Mouse (Mus musculus): ENCODE results near the gene D3Ertd254e.
"Not testable (repeated sequence)": the region's sequence is repeated elsewhere in the genome, so short reads cannot be mapped to it uniquely, and the experiment has no call there.

D3Ertd254e gene

DNA sequence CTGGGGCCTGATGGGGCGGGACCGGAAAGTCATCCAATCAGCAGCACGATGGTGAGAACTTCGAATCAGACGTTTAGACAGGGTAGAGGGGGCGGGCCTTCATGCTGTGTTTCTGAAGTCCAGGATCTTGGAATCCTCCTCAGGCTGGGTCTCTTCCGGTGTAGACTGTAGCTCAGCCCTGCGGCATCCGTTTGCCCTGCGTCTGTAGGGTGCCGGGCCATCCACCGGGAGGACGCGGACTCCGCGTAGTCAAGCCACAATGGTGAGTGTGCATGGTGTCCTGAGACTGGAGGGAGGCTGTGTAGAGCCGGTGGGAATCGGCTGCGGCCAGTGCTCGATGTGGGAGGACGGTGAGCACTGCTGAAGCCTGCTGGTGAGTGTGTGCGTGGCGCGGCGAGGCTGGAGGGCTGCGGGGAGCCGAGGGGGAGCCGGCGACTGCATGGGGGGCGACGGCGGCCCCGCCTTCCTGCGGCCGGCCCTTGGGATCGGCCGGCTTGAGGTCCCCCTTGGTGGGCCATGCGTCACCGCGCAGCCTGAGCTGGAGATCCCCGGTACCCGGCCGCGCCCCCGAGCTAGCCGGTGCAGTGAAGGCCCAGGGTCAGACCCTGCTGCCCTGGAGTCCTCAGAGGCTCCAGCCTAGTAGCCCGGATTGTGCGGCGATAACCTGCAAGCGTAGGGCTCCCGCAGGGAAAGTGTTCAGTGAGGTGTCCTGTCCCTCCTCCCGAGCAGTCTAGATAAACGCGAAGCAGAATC is at the start of gene D3Ertd254e:
Gene D3Ertd254e (plus strand): TSS at position 84 of the 753 bp plus-strand sequence.
- DNase-seq (ENCODE audit: low spot score): peak; percentile 97

- no peak for DNase-seq (ENCODE audit: low spot score)
Observed at GRCm38 (mm10) chr3:36116076-36116475, 34.7 kb upstream of the D3Ertd254e start.

- no peak for DNase-seq (ENCODE audit: low spot score)
Observed at GRCm38 (mm10) chr3:36119684-36120548, 30.9 kb upstream of the D3Ertd254e start.

DNA sequence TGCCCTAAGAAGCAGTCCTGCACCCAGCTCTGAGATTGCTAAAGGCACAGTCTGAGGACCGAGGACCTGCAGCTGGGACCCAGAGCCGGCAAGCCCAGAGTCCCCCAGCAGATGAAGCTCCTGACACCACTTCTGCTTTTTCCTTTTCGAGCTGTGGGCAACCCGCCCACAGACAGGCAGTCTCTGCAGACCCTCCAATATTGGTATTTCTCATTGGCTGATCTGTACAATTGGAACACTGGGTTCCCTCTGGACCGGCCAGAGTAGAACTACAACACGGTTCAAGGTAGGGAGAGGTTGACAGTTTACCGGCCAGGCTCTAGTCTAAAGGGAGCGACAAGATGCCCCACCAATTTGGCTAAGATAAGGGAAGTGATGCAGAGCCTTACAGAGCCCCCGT is 24.6 kb upstream of the D3Ertd254e start:
- DNase-seq (ENCODE audit: low spot score): not testable (repeated sequence)

DNA sequence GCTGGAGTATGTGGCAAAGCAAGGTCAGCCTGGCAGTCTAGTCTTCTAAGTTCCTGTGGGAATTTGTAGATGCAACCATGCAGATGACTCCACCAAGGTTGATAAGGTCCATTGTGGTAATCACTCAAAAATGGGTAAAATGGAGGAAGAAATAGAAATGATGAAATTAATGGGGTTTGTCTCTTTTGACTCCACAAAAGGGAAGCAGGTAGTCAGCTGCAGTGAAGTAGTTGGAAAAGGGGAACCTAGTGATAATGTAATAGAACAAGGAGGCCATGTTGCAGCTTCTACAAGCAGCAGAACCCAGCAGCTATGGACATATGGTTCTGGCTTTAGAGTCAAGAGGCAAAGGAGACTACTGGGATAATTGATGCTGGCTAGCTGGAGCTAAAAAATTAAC is 14.7 kb upstream of the D3Ertd254e start:
- no peak for DNase-seq (ENCODE audit: low spot score)

DNA sequence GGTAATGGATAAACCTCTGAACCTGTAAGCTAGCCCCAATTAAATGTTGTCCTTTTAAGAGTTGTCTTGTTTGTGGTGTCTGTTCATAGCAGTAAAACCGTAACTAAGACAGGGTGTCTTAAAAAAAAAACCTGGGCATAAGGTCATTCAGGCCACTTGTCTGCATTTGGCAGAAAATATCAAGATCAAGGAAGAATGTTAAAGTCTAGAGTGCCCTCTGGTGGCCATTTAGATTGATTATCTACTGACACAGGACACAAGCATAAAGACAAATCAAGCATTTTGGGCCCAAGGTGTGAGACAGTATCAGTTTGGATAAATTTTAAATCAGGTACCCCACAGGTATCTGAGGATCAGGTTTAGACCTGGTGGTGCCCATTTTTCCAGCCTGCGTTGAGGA is 13.3 kb upstream of the D3Ertd254e start:
- DNase-seq (ENCODE audit: low spot score): peak; percentile 74

DNA sequence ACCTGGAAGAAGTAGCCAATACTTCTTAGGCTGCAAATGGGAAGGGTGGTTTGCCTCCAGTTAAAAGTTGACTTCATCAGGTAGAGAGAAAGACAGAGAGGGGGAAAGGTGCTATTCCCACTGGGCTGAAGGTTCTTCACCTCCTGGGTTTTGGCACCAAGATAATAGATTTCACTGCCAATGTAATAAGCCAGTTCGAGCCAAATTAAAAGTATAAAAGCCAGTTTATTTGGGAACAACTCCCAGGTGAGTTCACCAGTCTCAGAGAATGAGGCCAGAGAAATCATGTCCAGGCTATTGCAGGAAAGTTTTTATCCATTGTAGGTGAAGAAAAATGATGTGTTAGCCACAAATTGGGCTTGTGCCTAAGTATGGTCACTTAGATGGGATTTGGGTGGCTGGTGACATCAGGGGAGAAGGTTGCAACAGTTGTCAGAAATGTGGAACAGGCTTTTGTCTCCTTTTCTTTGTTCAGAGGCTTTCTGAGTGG is 12.6 kb upstream of the D3Ertd254e start:
- DNase-seq (ENCODE audit: low spot score): no peak

- DNase-seq (ENCODE audit: low spot score): no peak
Observed at GRCm38 (mm10) chr3:36138996-36139395, 11.8 kb upstream of the D3Ertd254e start.

DNA sequence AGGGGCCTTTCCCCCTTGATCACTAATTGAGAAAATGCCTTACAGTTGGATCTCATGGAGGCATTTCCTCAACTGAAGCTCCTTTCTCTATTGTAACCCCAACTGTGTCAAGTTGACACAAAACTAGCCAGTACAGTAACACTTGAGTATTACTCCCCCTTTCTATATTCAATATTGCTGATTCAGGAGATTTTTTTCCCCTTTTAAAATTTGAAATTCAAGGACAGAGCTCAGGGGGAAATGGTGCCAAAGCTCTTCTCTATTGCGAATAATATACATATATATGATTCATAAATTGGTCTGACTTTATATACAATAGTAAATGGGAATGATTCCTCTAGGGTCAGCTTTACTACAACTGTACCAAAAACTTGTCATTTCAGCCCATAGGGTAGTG is 282 bp upstream of the D3Ertd254e start:
- DNase-seq (ENCODE audit: low spot score): no peak

DNA sequence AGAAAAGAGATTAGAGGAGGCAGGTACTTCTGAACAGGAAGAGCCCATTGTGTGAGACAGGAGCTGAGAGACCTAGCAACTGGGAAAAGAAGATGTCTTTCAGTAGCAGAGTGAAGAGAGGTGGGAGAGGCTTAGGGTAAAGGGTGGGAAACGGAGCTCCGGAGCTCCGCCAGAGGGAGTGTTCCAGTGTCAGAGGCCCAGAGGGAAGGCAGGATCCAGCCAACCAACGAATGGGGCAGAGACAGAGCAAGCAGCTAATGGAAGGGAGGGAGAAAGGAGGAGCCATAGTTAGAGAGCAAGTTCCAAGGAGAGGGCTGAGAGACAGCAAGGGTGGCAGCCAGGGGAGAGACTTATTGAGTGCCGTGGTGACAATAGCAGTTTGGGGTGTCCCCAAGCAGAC is 4.5 kb downstream of the D3Ertd254e start:
- peak; percentile 28 for DNase-seq (ENCODE audit: low spot score)

DNA sequence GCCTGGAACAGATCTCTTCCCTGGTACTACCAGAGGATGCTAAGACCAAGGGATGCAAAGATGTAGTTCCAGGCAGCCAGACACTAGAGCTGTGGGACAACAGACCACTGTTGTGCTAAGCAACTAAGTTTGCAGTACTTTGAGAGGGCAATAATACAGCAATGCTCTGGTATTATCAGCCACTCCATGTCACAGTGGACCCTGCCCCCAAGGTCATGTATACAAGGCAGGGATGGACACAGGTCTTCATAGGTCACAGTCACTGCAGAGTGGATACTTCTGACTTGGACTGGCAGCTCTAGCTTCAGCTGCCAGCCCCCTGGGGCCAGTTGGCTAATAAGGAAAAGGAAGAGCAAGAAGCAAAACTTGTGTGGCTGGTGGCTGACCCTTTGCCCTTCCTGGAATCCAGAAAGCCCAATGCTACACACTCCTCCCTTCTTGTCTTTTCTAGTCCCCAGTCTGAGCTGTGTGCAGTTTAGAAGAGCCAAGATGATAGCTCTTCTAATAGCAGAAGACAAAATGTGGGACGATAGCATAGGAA is 19.9 kb downstream of the D3Ertd254e start:
- no peak for DNase-seq (ENCODE audit: low spot score)

DNA sequence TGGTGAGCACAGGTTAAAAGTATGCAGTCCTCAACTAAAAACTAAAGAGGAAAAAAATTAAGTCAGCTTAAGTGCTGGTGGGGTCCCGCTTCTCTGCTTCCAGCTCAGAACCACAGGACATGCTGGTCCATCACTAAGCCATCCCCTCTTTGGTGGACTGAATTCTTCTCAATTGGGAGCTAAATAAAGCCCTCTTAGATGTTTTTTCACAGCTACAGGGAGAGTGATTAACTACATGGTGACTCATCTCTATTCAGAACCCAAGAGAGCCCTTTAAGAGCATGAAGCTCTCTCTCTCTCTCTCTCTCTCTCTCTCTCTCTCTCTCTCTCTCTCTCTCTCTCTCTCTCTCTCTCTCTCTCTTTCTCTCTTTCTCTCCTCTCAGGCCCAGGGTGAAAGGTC is 20.5 kb downstream of the D3Ertd254e start:
- DNase-seq (ENCODE audit: low spot score): no peak

DNA sequence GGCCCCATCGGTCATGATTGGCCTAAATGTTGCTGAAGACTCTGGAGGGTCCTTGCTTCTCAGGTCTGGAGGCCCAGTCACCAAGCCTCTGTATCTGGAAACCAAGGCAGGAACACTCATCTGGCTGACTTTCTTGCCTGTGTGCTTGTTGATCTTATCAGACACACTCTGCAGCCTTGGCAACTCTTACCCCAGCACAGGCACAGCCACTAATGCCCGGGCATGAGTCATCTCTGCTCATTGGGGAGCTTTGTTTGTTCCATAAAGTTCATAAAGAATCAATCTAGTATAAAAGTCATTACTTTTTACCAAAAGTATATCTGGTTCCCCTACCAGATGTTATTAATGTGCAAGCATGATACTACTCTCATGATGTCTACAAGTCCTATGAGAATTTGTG is 22.9 kb downstream of the D3Ertd254e start:
- no peak for DNase-seq (ENCODE audit: low spot score)

DNA sequence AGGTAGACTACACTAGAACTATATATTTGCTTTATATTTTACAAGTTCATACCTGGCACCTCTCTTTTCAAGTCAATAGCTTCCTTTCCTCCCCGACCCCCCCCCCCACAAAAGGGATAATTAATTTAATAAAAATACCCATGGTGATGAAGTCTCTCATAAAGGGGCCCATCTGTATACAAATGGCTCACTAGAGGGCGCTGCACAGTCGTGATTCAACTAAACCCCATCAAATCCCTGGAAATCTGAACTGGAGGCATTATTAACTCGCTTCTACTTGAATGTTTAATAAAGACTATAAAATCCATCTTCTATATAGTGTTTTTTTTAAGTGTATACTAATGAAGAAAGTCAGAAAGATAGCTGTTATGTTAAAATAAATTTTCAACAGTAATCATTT is 30.7 kb downstream of the D3Ertd254e start:
- DNase-seq (ENCODE audit: low spot score): peak; percentile 83

GRCm38 (mm10) chr3:36186510-36186909 is 35.7 kb downstream of the D3Ertd254e start:
- no peak for DNase-seq (ENCODE audit: low spot score)

DNA sequence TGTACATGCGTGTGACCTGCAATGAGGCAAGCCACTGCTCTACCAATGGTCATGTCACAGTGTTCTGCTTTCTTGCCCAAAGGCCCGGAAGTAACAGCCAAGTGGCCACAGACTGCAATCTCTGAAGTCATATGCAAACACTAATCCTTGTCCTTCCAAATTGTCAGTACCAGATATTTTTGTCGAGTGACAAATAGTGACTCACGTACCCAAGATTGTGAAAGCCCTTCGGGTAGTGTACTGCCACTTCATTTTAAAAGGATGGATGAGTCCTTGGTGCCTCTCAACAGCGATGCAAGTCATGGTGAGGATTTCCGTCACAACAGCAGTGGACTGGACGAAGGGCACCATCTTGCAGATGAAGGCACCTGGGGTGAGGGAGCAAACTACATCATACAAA is 38.4 kb downstream of the D3Ertd254e start:
- no peak for DNase-seq (ENCODE audit: low spot score)

- DNase-seq (ENCODE audit: low spot score): no peak
Observed at GRCm38 (mm10) chr3:36201098-36201497, 50.3 kb downstream of the D3Ertd254e start.

DNA sequence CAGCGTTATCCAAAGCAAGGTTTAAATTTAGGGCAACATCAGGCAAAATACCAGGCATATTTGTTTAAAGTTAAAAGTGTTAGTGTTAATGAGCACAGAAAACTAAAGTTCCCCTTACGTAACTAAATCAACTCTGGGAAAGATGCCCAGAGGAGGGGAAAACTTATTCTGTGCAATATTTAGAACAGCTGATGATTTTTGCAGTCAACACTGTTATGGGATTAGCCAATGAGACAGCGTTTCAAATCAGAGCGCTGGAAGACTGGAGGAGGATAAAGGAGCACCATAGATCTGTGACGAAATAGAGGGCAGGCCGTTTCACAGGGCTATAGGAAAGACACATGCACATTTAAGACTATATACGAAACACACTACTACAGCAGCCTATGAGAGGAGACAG is 52.1 kb downstream of the D3Ertd254e start:
- no peak for DNase-seq (ENCODE audit: low spot score)

DNA sequence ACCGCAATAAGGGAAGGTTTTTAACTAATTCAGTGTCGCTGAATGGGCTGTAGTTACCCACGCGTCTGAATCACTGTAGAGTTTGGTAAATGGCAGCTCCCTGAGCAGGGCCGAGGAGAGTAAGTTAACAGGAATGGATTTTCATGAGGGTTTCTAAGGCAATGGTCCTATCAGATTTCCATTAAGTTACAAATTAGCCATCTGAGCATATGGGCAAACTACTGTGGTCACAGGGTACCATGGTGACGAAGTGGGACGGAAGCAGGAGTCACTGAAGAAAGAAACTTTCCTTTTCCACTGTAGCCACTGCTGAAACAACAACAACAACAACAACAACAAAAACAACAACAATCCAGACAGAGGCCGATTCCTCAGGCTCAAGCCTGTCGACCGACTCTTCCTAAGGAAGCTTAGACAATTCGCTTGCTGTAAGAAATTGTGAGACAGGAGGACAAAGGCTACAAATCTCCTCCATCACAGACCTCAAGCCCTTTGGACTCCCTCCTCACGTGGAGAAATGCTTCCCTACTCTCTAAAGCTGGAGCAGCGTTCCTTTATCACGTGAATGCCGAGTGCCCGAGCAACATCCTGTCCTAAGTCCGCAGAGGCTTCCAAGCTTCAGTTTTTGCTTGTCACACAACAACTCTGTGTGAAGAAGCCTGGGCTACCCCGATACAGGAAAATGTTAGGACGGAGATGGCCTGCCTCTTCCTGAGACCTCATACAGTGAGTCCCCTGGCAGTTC is 56.9 kb downstream of the D3Ertd254e start:
- DNase-seq (ENCODE audit: low spot score): no peak

- peak; percentile 69 for DNase-seq (ENCODE audit: low spot score)
Observed at GRCm38 (mm10) chr3:36209776-36210555, 59.1 kb downstream of the D3Ertd254e start.

DNA sequence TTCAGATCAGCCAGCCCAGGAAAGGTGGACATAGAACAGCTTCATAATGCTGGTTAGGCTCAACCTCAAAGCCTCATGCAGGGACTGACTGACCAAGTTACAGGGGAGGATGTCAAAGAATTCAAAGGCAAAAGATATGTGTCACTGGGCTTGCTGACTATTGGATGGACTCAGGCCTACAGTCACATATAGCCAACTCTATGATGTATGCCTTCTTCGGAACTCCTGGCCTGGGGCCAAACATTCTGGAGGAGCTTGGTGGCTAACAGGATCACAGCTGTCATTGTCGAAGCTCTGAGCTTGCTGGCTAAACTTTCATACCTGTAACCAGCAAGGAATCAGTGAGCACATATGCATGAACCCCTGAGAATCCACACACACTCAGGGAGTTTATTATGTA is 60.1 kb downstream of the D3Ertd254e start:
- DNase-seq (ENCODE audit: low spot score): no peak

Measured in embryo, embryonic 10.5 days (tissue).